18 mouse cellular contexts compared by ENCODE assay signal in genomic region chr8:125493254-125493815, GRCm38 (mm10).
DNase-seq lines count a peak whose midpoint lies in the region; ATAC-seq and TF ChIP-seq lines count a peak whose summit lies in the region.
"Had no signal": no experiment of that assay in that cellular context is flagged by ENCODE, and none has a peak within 500 bp of the region (broad histone marks: within the 10 kb centered on the region; RNA-seq: fewer than 3 reads in every experiment).

No protein-coding gene starts in this region.

- no peak overlapping the region for H3K4me3 ChIP-seq in layer of hippocampus, adult 2 months
- no peak overlapping the region for H3K4me3 ChIP-seq in lung, postnatal 0 days (ENCODE audit: low read depth, low read length)
- no peak overlapping the region for H3K4me3 ChIP-seq in gastrocnemius, adult 2 months
- H3K4me3 ChIP-seq in forebrain, embryonic 10.5 days, result no peak overlapping the region
- H3K4me3 ChIP-seq: embryonic facial prominence, embryonic 15.5 days; erythroblast, embryonic 14.5 days; forebrain, embryonic 15.5 days; hindbrain, embryonic 12.5 days had no signal

- no peaks in the 10 kb centered on the region for H3K27me3 ChIP-seq in lung, postnatal 0 days (replicated peaks; ENCODE audit: insufficient read depth, low read length)
- H3K27me3 ChIP-seq in forebrain, embryonic 10.5 days (ENCODE audit: poor library complexity, severe bottlenecking), result no peaks in the 10 kb centered on the region
- H3K27me3 ChIP-seq: forebrain, embryonic 15.5 days; hindbrain, embryonic 12.5 days had no signal

- no peak for TF ChIP-seq EP300 in lung, postnatal 0 days (IDR thresholded peaks at IDR 0.05)

- no peaks in the 10 kb centered on the region for H3K9me3 ChIP-seq in lung, postnatal 0 days (ENCODE audit: low read length)
- H3K9me3 ChIP-seq in forebrain, embryonic 10.5 days, result no peaks in the 10 kb centered on the region
- H3K9me3 ChIP-seq: embryonic facial prominence, embryonic 15.5 days; forebrain, embryonic 15.5 days; hindbrain, embryonic 12.5 days had no signal

- peak overlapping the region; percentile 69 for H3K27ac ChIP-seq in layer of hippocampus, adult 2 months
- no peak overlapping the region for H3K27ac ChIP-seq in lung, postnatal 0 days (ENCODE audit: low read length)
- H3K27ac ChIP-seq in gastrocnemius, adult 2 months, result no peak overlapping the region
- no peak overlapping the region for H3K27ac ChIP-seq in forebrain, embryonic 10.5 days
- H3K27ac ChIP-seq: embryonic facial prominence, embryonic 15.5 days; forebrain, embryonic 15.5 days; hindbrain, embryonic 12.5 days had no signal

- ATAC-seq in lung, postnatal 0 days, result no peak
- ATAC-seq: forebrain, embryonic 15.5 days had no signal

- intact Hi-C loops in gastrocnemius, adult 2 months (cut with DNase I), result no loop called here

- H3K4me2 ChIP-seq in lung, postnatal 0 days (replicated peaks; ENCODE audit: low read depth, low read length), result no peak overlapping the region
- H3K4me2 ChIP-seq: embryonic facial prominence, embryonic 15.5 days; forebrain, embryonic 15.5 days; hindbrain, embryonic 12.5 days had no signal

- no peak overlapping the region for H3K9ac ChIP-seq in lung, postnatal 0 days (replicated peaks; ENCODE audit: low read depth)
- H3K9ac ChIP-seq: embryonic facial prominence, embryonic 15.5 days; forebrain, embryonic 15.5 days; hindbrain, embryonic 12.5 days had no signal

- H3K4me1 ChIP-seq in lung, postnatal 0 days (ENCODE audit: insufficient read depth, low read depth, low read length), result peaks cover 5% of the 10 kb centered on the region; the same call in 1 of the 2 replicates
- peaks cover 58% of the 10 kb centered on the region for H3K4me1 ChIP-seq in forebrain, embryonic 10.5 days

- WGBS in lung, postnatal 0 days, result 30% methylated on average over 6 of the region's 6 CpGs
- WGBS in forebrain, embryonic 10.5 days, result 58% methylated on average over 6 of the region's 6 CpGs

- no peak for TF ChIP-seq CTCF in layer of hippocampus, adult 2 months (conservative IDR thresholded peaks at IDR 0.05)
- no peak for TF ChIP-seq CTCF in lung, postnatal 0 days (IDR thresholded peaks at IDR 0.05)
- no peak for TF ChIP-seq CTCF in gastrocnemius, adult 2 months (IDR thresholded peaks at IDR 0.05)

- peaks cover 12% of the 10 kb centered on the region; the same call in 1 of the 2 replicates for H3K36me3 ChIP-seq in lung, postnatal 0 days (ENCODE audit: insufficient read depth, low read length)
- peaks cover 28% of the 10 kb centered on the region for H3K36me3 ChIP-seq in forebrain, embryonic 10.5 days (replicated peaks)

- DNase-seq in layer of hippocampus, adult 2 months (ENCODE audit: low spot score in 2 of 2), result peak in 1 of 2 experiments; percentile 23
- no peak for DNase-seq in layer of hippocampus, adult 9-10 months (ENCODE audit: low spot score)
- peak; percentile 68 for DNase-seq in lung, postnatal 0 days (ENCODE audit: low spot score)
- no peak for DNase-seq in lung, postnatal 36 days
- DNase-seq in NIH3T3 (ENCODE audit: low read depth), result peak; percentile 60
- peak; percentile 58 for DNase-seq in adipocyte (ENCODE audit: low spot score)
- no peak for DNase-seq in gastrocnemius, adult 2 months
- no peak for DNase-seq in forebrain, embryonic 10.5 days (ENCODE audit: extremely low spot score, low spot score)
- DNase-seq: adrenal gland, postnatal 25 days; cerebellum, postnatal 10 days; embryo, embryonic 11 days; gastrocnemius, postnatal 25 days; heart, postnatal 10 days; heart, postnatal 4 days had no signal

Comparison
In these comparisons a context has a peak if more than half of its experiments do, and no peak if none do; other contexts are left out.
1. DNase-seq: peak in lung, postnatal 0 days (single experiment), NIH3T3 (single experiment) and adipocyte (single experiment); none in layer of hippocampus, adult 9-10 months (single experiment), lung, postnatal 36 days (single experiment), gastrocnemius, adult 2 months (single experiment) and forebrain, embryonic 10.5 days (single experiment).